Mouse (Mus musculus) urinary bladder, adult 2 months (tissue): Measurements from ENCODE around the gene Ccdc171. TPM values are rescaled to one million over a fixed set of nuclear protein-coding genes. Genes with fewer than 3 reads are reported as not detected.

Experiments
- polyA plus RNA-seq: library from polyadenylated mRNA; depleted of rRNA; stranded (reverse); fragments of >200 nt; gene quantifications from 2 replicates; pipeline ENCODE4 v1.2.3, GENCODE M21; 2012; rRNA removed

The Ccdc171 gene
- polyA plus RNA-seq, 1 experiment = 2.9 TPM

Other genes starting within 250 kb of the Ccdc171 start
- 6.2 and 7.0 TPM in 2 replicates for gene Ttc39b, start 201.3 kb upstream of the Ccdc171 start, polyA plus RNA-seq
- 22.6 and 30.0 TPM in 2 replicates for gene Snapc3, start 107.8 kb upstream of the Ccdc171 start, polyA plus RNA-seq
- gene Psip1, start 39.1 kb upstream of the Ccdc171 start, polyA plus RNA-seq = 35.9 and 39.4 TPM in 2 replicates